Mouse (Mus musculus) limb, embryonic 15.5 days (tissue): ENCODE data around the gene Mib2. TPM values are rescaled to one million over a fixed set of nuclear protein-coding genes. Genes with fewer than 3 reads are reported as not detected.

Experiments
- polyA plus RNA-seq: library from polyadenylated mRNA; unstranded; fragments of >200 nt; fragmentation: Nextera tagmentation; extraction: Ambion mirVana; gene quantifications from 2 replicates; pipeline ENCODE4 v1.2.1, GENCODE M21; 2015

The Mib2 gene
- polyA plus RNA-seq, 1 experiment from 2014 or later, result 34.3 TPM

Other genes with a start within 250 kb of the Mib2 start
- gene Tmem52, start 200.1 kb downstream of the Mib2 start, polyA plus RNA-seq, result 0.79 and 1.1 TPM in 2 replicates
- gene Gnb1, start 177.8 kb downstream of the Mib2 start, polyA plus RNA-seq, result 391 and 399 TPM in 2 replicates
- 85.7 and 90.6 TPM in 2 replicates for gene Nadk, start 106.8 kb downstream of the Mib2 start, polyA plus RNA-seq
- gene Slc35e2, start 67.8 kb downstream of the Mib2 start, polyA plus RNA-seq, result 6.8 and 7.4 TPM in 2 replicates
- 58.8 and 59.9 TPM in 2 replicates for gene Cdk11b, start 44.3 kb downstream of the Mib2 start, polyA plus RNA-seq
- gene Gm10563, start 23.8 kb downstream of the Mib2 start, polyA plus RNA-seq, result not detected in 2 replicates
- 23.7 and 36.9 TPM in 2 replicates for gene Mmp23, start 15.8 kb downstream of the Mib2 start, polyA plus RNA-seq
- 11.1 and 11.5 TPM in 2 replicates for gene Fndc10, start 25.1 kb upstream of the Mib2 start, polyA plus RNA-seq
- 132 and 139 TPM in 2 replicates for gene Ssu72, start 35.6 kb upstream of the Mib2 start, polyA plus RNA-seq
- gene Tmem240, start 65.6 kb upstream of the Mib2 start, polyA plus RNA-seq, result 0.94 and 1.3 TPM in 2 replicates
- gene Atad3a, start 91.9 kb upstream of the Mib2 start, polyA plus RNA-seq, result 84.1 and 91.5 TPM in 2 replicates
- gene Vwa1, start 105.5 kb upstream of the Mib2 start, polyA plus RNA-seq, result 17.6 and 21.3 TPM in 2 replicates
- 0.38 and 0.52 TPM in 2 replicates for gene Tmem88b, start 116.7 kb upstream of the Mib2 start, polyA plus RNA-seq
- not detected in 2 replicates for gene Ankrd65, start 121.2 kb upstream of the Mib2 start, polyA plus RNA-seq
- gene Mrpl20, start 133.7 kb upstream of the Mib2 start, polyA plus RNA-seq, result 169 and 184 TPM in 2 replicates
- gene Ccnl2, start 143.3 kb upstream of the Mib2 start, polyA plus RNA-seq, result 185 and 187 TPM in 2 replicates
- 123 and 128 TPM in 2 replicates for gene Aurkaip1, start 162.1 kb upstream of the Mib2 start, polyA plus RNA-seq
- gene Mxra8, start 170.5 kb upstream of the Mib2 start, polyA plus RNA-seq, result 150 and 197 TPM in 2 replicates
- gene Dvl1, start 178.2 kb upstream of the Mib2 start, polyA plus RNA-seq, result 7.1 and 10.4 TPM in 2 replicates
- gene Tas1r3, start 194.2 kb upstream of the Mib2 start, polyA plus RNA-seq, result 0.32 and 0.42 TPM in 2 replicates
- gene Cptp, start 200.2 kb upstream of the Mib2 start, polyA plus RNA-seq, result 19.7 and 20.8 TPM in 2 replicates
- gene Ints11, start 200.3 kb upstream of the Mib2 start, polyA plus RNA-seq, result 69.5 and 72.3 TPM in 2 replicates
- gene Pusl1, start 222.6 kb upstream of the Mib2 start, polyA plus RNA-seq, result 61.8 and 66.6 TPM in 2 replicates
- gene Acap3, start 222.6 kb upstream of the Mib2 start, polyA plus RNA-seq, result 23.3 and 23.8 TPM in 2 replicates